Mouse (Mus musculus) liver, adult (tissue): Measurements from ENCODE around the gene Pcdh11x.
"Not testable (repeated sequence)": the region's sequence is repeated elsewhere in the genome, so short reads cannot be mapped to it uniquely, and the experiment has no call there.

Experiments used
- GATA4 ChIP-seq: IDR thresholded peaks from 2 replicates; pipeline ENCODE4 v1.6.1; 2014; ENCODE audit warnings: mild to moderate bottlenecking, low read length; ENCODE audit not compliant: insufficient replicate concordance

Pcdh11x gene

DNA sequence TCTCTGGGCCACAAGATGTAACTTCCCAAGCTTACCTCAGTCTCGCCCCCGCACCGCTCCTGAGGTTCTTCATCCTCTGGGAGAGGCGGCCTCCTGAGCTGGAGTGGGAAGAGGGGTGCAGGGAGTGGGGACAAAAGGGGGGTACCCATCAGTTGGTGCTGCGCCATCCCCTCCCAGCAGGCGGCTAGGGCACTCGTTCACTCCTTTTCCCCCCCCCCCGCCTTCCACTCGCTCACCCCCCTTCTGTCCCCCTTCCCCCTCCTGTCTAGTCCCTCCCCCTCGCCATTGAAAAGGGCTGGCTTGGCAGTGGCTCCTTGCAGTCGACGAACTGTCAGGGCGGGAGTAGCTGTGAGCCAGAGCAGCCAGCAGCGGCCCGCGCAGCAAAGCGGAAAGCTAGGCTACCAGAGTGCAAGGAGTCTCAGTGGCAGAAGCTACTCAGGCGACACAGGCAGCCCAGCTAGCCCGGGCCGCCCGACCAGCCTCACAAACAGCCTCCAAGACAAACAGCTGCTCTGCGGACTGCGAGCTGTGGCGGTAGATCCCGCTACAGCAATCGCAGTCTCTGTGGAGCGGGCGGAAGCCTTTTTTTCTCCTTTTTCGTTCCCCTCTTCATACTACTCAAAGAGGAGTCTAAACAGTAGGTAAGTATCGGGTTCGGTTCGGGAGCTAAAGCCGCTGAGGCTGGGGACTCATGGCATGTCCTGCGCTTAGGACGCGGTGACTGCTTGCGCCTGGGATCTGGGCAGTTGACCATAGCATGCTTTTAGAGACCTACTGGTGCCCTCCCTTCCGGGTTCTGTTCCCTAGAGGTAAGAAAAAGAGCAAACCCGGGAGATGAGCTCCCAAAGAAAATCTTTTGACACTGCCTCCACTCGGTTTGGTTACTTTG, at the start of gene Pcdh11x:
TSS of gene Pcdh11x (plus strand) at position 249 of the 889 bp plus-strand sequence.
- TF ChIP-seq GATA4, result no peak

DNA sequence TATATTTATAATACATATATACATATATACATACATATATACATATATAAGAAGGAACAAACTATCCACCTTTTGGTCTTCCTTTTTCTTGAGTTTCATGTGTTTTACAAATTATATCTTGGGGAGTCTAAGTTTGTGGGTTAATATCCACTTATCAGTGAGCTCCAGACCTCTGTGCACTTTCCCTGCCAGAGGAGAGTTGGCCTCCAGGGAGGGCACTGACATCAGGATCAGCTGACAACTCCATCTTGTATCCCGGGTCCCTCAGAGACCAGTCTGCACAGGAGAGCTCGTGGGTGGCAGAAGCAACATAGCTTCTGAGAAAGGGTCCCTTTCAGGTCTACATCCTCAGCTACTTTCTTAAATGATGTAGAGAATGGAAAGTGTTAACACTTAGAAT, 30.0 kb upstream of the Pcdh11x start:
- no peak for TF ChIP-seq GATA4

GRCm38 (mm10) chrX:120285522-120285921, 4.5 kb upstream of the Pcdh11x start:
- TF ChIP-seq GATA4, result no peak

GRCm38 (mm10) chrX:120287502-120287901, 2.6 kb upstream of the Pcdh11x start:
- no peak for TF ChIP-seq GATA4

GRCm38 (mm10) chrX:120290900-120291280, 831 bp downstream of the Pcdh11x start:
- no peak for TF ChIP-seq GATA4

GRCm38 (mm10) chrX:120291696-120292095, 1.6 kb downstream of the Pcdh11x start:
- TF ChIP-seq GATA4, result no peak

GRCm38 (mm10) chrX:120292832-120293750, 3.0 kb downstream of the Pcdh11x start:
- TF ChIP-seq GATA4, result no peak

GRCm38 (mm10) chrX:120301469-120302175, 11.6 kb downstream of the Pcdh11x start:
- no peak for TF ChIP-seq GATA4

DNA sequence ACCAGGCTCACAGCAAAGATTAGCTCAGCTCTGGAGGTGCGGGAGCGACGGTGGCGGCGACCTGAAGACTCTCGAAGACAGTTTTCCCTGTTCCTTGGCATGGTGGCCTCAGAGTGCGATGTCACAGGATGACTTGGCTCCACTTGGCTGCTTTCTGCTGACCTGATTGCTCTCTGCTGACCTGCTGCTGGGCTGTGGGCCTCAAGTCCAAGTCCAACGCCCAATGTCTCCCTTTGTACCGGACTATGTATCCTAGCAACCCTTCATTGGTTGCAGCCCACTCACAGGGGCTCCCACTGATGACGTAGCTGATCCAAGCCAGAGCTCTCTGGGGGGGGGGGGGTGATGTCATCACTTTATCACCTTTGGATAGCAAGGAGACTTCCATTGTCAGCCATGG, 22.9 kb downstream of the Pcdh11x start, which contains the start of gene H2afb3:
TSS of gene H2afb3 (minus strand) at position 101 of the 400 bp plus-strand sequence.
- TF ChIP-seq GATA4, result not testable (repeated sequence)

DNA sequence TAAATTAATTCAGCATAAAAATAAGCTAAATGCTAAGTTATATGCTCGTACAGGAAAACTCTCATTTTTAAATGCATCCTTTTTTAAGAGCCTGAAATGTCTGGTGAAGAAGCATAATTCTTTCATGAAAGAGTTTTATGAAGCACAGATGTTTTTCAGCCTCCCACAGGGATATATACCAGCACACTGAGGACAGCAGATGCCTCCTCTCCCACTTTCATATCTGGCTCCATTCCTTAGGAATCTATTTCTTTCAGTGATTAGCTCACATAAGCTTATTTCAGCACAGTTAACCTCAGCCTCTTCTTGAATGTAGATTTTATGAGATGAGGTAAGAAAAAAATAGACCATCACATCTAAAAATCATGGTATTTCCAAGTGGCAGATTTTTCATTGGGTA, 176.2 kb downstream of the Pcdh11x start:
- TF ChIP-seq GATA4, result no peak

DNA sequence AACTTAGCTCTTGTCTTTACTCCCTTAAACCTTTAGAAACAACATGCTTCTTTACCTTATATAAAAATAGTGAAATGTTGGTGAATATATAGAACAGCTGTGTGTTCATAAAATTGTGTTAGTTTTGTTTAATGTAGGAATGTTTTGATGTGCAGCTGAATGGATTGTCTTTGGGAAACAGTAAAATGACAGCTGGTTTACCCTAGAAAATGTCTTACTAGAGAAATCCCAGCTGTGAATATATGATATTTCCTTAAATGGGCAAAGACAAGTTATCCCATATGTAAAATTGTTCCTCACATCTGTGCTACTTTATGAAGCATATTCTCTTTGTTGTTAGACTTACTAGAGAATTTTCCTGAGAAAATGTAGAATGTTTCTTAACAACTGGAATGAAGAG, 196.4 kb downstream of the Pcdh11x start:
- TF ChIP-seq GATA4, result no peak

GRCm38 (mm10) chrX:120524986-120525385, 234.9 kb downstream of the Pcdh11x start:
- TF ChIP-seq GATA4, result no peak

GRCm38 (mm10) chrX:120599309-120599708, 309.2 kb downstream of the Pcdh11x start:
- no peak for TF ChIP-seq GATA4

DNA sequence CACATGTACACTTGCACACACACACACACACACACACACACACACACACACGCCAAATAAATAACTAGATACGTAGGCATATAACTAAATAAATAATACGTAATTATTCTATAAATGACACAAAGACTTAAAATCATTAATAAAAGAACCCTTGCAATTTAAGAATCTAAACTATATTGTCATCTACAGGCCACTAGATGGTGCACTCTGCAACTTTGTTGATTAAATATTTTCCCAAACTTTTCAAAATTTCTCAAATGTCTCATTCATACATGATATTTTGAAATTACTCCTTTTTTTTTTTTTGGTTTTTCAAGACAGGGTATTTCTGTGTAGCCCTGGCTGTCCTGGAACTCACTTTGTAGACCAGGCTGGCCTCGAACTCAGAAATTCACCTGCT, 328.4 kb downstream of the Pcdh11x start:
- TF ChIP-seq GATA4, result no peak

- no peak for TF ChIP-seq GATA4
These were observed 444.1 kb downstream of the Pcdh11x start for GRCm38 (mm10) chrX:120734144-120734543.
